Mouse (Mus musculus) neural tube, embryonic 15.5 days (tissue): ENCODE data around the gene Agtrap. TPM values are rescaled to one million over a fixed set of nuclear protein-coding genes. Genes with fewer than 3 reads are reported as not detected.

ENCODE experiments used
- ATAC-seq: fragments of 200-750 bp; cut with Nextera tagmentation; 2 replicates; pipeline ENCODE4 v1.8.0; 2017; ENCODE audit warnings: mild to moderate bottlenecking, moderate TSS enrichment, moderate library complexity; ENCODE audit not compliant: low FRiP score
- H3K27ac ChIP-seq: fragments of 300-500 bp; sonication (generic); replicated peaks from 2 replicates; pipeline ENCODE4 v1.5.1; 2015; ENCODE audit warnings: mild to moderate bottlenecking, inconsistent platforms
- H3K27me3 ChIP-seq: fragments of 300-500 bp; sonication (generic); replicated peaks from 2 replicates; pipeline ENCODE4 v1.6.1; 2015; ENCODE audit warnings: inconsistent platforms
- H3K36me3 ChIP-seq: fragments of 300-500 bp; sonication (generic); 2 replicates; pipeline ENCODE4 v1.6.1; 2015; ENCODE audit warnings: inconsistent platforms
- H3K4me1 ChIP-seq: fragments of 300-500 bp; sonication (generic); 2 replicates; pipeline ENCODE4 v1.6.1; 2015; ENCODE audit warnings: inconsistent platforms
- H3K4me2 ChIP-seq: fragments of 300-500 bp; sonication (generic); 2 replicates; pipeline ENCODE4 v1.6.1; 2015; ENCODE audit warnings: inconsistent platforms, mild to moderate bottlenecking, moderate library complexity
- H3K4me3 ChIP-seq: fragments of 300-500 bp; sonication (generic); replicated peaks from 2 replicates; pipeline ENCODE4 v1.5.1; 2015; ENCODE audit warnings: mild to moderate bottlenecking, inconsistent platforms
- H3K9ac ChIP-seq: fragments of 300-500 bp; sonication (generic); replicated peaks from 2 replicates; pipeline ENCODE4 v1.6.1; 2015; ENCODE audit warnings: mild to moderate bottlenecking, inconsistent platforms
- H3K9me3 ChIP-seq: fragments of 300-500 bp; sonication (generic); replicated peaks from 2 replicates; pipeline ENCODE4 v1.6.1; 2016; ENCODE audit warnings: inconsistent platforms
- WGBS: fragments of 180-500 bp; shearing (Covaris S2); methylation state at CpG from one replicate; pipeline ENCODE4 v1.1.7; 2015; ENCODE audit warnings: mixed read lengths; 5-methylcytosine and 5-hydroxymethylcytosine counted together
- polyA plus RNA-seq: library from polyadenylated mRNA; unstranded; fragments of >200 nt; fragmentation: Nextera tagmentation; extraction: Ambion mirVana; gene quantifications from 2 replicates; pipeline ENCODE4 v1.2.1, GENCODE M21; 2015

Agtrap gene
- polyA plus RNA-seq, 1 experiment from 2014 or later, result 5.2 TPM

DNA sequence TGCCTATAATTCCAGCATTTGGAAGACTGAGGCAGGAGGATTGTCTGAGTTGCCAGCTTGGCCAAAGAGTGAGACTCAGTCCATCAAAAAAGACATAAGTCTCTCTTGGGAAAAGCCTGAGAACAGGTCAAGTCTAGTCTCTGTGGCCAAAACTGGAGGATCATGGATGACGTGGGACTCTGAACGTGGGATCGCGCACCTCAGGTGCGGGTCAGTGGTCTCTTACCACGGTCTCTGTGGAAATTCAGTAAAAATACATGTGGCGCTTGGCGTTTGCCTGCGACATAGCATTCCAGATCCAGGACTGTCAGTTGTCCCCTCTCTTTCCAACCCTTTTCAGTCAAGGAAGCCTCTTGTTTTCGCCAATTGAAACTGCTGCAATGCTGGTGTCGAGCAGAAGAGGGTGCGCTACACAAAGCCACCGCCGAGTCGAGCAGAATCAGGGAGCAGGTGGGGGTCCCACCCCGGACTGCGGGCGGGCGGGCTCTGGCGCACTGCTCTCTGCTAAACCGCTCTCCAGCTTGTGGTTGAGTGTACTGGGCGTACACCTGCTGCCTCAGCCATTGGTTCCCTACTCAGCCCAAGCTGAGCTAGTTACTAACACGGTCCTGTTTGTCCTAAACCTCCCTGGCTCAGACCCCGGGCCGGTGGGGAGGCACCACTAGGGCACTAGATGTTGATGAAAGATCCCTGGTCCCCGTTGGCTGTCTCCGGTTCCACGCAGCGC, 14.1 kb upstream of the Agtrap start:
- Histone ChIP-seq H3K4me1 (peaks cover 16% of the 10 kb centered on the region), H3K4me3 (peak overlapping the region; percentile 25), H3K27me3 (no peaks in the 10 kb centered on the region), H3K9ac (peak overlapping the region; percentile 34), H3K36me3 (no peaks in the 10 kb centered on the region), H3K27ac (peak overlapping the region; percentile 64), H3K9me3 (no peaks in the 10 kb centered on the region), H3K4me2 (peak overlapping the region; percentile 55)
- 19% methylated on average over 29 of the region's 29 CpGs for WGBS
- peak; percentile 78 for ATAC-seq

DNA sequence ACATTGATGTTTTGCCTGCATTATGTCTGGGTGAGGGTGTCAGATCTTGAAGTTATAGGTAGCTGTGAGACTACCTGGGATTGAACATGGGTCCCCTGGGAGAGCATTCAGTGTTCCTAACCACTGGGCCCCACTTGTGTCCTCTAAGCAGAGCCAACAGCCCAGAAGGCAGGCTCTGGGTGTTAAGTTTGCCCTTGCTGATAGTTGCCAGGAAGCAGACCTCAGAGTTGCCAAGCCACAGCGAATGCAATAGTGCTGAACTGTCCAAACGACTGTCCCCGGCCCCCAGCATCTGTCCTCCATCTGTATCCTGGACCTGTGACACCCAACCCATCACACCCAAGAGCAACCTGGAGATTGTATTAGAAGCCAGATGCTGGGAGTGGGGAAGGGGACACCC, 10.8 kb upstream of the Agtrap start:
- no peaks in the 10 kb centered on the region for H3K9me3 ChIP-seq
- WGBS, result 81% methylated on average over 3 of the region's 3 CpGs
- no peaks in the 10 kb centered on the region for H3K27me3 ChIP-seq
- no peak overlapping the region for H3K9ac ChIP-seq
- no peaks in the 10 kb centered on the region for H3K36me3 ChIP-seq
- no peak overlapping the region for H3K4me2 ChIP-seq
- no peak overlapping the region for H3K4me3 ChIP-seq
- no peak for ATAC-seq
- H3K27ac ChIP-seq, result no peak overlapping the region
- peaks cover 16% of the 10 kb centered on the region for H3K4me1 ChIP-seq

DNA sequence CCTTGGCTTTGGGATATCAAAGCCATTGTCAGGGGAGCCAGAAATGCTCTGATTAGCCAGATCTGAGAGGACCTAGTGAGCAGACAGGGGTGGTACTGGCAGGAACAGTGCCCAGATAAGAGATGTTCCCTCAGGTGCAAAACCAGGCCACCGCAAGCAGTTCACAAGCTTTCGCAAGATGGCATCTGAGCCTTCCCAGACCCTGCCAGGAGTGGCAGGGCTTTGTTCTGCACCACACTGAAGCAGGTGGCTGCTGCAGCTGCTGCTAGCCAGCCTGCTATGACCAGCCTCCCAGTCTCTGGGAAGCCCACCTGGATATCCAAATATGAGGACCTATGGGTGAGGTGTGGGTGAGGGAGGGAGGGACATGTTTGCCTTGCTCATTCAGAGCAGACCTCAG, 10.1 kb upstream of the Agtrap start:
- ATAC-seq, result no peak
- Histone ChIP-seq H3K36me3 (no peaks in the 10 kb centered on the region), H3K27me3 (no peaks in the 10 kb centered on the region), H3K4me2 (no peak overlapping the region), H3K9ac (no peak overlapping the region), H3K9me3 (no peaks in the 10 kb centered on the region), H3K4me3 (no peak overlapping the region), H3K27ac (peak overlapping the region; percentile 41), H3K4me1 (peaks cover 16% of the 10 kb centered on the region)
- 82% methylated on average over 2 of the region's 2 CpGs for WGBS

DNA sequence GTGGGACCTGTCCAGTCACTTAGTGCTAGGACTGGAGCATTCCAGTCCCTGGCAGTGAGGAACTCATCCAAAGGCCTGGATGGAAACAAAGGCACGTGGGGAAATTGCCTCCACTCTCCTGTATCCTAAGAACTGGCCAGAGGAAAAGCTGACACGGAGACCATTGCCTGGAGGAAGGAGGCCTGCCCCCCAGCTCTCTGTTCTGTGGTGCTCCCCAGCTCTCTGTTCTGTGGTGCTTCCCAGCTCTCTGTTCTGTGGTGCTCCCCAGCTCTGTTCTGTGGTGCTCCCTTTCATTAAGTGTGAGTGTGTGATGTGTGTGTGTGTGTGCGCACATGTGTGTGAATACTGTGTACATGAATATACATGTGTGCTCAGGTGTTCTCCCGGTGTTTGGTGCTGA, 7.2 kb upstream of the Agtrap start:
- Histone ChIP-seq H3K4me1 (peaks cover 6% of the 10 kb centered on the region; the same call in 1 of the 2 replicates), H3K9ac (no peak overlapping the region), H3K36me3 (no peaks in the 10 kb centered on the region), H3K4me3 (no peak overlapping the region), H3K9me3 (no peaks in the 10 kb centered on the region), H3K27ac (no peak overlapping the region), H3K4me2 (no peak overlapping the region), H3K27me3 (no peaks in the 10 kb centered on the region)
- WGBS, result 79% methylated on average over 4 of the region's 4 CpGs
- ATAC-seq, result no peak

DNA sequence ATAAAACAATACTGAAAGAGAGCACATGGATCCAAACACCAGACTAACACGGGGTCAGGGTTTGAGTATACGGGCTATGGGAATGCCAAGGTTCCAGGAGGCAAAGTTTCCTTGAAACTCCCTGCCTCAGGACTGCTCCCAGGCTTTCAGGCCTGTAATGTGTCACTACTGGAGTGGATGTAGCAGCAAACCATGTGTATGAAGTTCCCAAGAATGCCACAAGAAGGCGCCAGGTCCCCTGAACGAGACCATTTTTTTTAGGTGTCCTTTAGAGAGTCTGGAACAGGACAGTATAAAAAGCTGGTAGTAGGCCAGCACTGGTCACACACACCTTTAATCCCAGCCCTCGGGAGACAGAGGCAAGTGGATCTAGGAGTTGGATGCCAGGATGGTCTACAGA, 6.3 kb upstream of the Agtrap start:
- 78% methylated on average over 5 of the region's 5 CpGs for WGBS
- Histone ChIP-seq H3K4me2 (no peak overlapping the region), H3K36me3 (no peaks in the 10 kb centered on the region), H3K9ac (no peak overlapping the region), H3K27me3 (no peaks in the 10 kb centered on the region), H3K4me1 (peaks cover 6% of the 10 kb centered on the region; the same call in 1 of the 2 replicates), H3K27ac (no peak overlapping the region), H3K4me3 (no peak overlapping the region), H3K9me3 (no peaks in the 10 kb centered on the region)
- ATAC-seq, result no peak

DNA sequence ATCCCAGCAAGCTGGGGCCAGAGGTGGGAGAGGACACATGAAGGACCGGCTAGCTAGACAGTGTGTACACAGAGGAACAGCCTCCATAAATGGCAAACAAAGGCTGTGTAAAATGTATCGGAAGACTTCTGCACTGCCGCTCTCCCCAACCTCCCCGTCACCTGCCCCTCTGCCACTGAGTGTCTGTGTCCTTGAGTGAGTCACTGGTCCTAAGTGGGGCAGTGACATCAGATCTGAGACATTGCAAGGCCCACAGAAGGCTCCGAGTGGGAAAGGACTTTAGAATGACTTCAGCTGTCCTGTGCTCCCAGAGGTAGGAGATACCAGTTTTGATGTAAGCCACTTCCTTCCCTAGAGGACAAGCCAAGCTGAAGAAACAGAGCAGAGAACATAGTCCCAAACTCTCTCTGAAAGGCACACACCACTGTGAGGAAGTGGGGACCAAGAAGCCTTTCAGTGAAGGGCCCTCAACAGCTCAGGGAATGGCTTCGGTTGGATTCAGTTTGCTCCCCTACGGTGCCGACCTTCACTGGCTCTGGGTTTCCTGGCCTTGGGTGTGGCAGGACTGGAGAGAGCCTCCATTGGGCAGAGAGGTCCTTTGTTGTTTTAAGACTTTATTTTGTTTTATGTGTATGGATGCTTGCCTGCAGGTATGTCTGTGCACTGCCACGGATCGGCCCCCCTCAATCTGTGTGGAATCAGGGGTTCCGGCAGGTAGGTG, 4.9 kb upstream of the Agtrap start:
- H3K27me3 ChIP-seq, result no peaks in the 10 kb centered on the region
- 92% methylated on average over 11 of the region's 11 CpGs for WGBS
- peaks cover 10% of the 10 kb centered on the region for H3K4me1 ChIP-seq
- no peak overlapping the region for H3K4me3 ChIP-seq
- no peaks in the 10 kb centered on the region for H3K36me3 ChIP-seq
- H3K9ac ChIP-seq, result no peak overlapping the region
- H3K9me3 ChIP-seq, result no peaks in the 10 kb centered on the region
- H3K4me2 ChIP-seq, result no peak overlapping the region
- no peak overlapping the region for H3K27ac ChIP-seq
- no peak for ATAC-seq

DNA sequence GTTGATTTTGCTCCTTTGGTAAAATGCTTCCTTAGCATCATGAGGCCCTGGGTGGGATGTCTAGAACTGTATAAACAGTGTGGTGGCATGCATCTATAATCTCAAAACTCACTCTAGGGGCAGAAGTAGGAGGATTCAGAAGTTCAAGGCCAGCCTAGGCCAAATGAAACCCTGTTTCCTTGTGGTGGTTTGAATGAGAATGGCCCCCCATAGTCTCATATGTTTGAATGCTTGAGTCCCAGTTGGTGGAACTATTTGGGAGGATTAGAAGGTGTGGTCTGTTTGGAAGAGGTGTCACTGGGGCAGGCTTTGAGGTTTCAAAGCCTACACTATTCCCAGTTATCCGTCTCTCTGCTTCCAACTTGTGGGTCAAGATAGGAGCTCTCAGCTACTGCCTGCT, 3.4 kb upstream of the Agtrap start:
- no peak for ATAC-seq
- whole genome bisulfite sequencing, result 96% methylated on average over 1 of the region's 1 CpGs
- H3K4me1 ChIP-seq, result peaks cover 23% of the 10 kb centered on the region
- H3K9ac ChIP-seq, result no peak overlapping the region
- no peaks in the 10 kb centered on the region for H3K27me3 ChIP-seq
- no peak overlapping the region for H3K27ac ChIP-seq
- no peaks in the 10 kb centered on the region for H3K36me3 ChIP-seq
- H3K9me3 ChIP-seq, result no peaks in the 10 kb centered on the region
- no peak overlapping the region for H3K4me3 ChIP-seq
- H3K4me2 ChIP-seq, result no peak overlapping the region

DNA sequence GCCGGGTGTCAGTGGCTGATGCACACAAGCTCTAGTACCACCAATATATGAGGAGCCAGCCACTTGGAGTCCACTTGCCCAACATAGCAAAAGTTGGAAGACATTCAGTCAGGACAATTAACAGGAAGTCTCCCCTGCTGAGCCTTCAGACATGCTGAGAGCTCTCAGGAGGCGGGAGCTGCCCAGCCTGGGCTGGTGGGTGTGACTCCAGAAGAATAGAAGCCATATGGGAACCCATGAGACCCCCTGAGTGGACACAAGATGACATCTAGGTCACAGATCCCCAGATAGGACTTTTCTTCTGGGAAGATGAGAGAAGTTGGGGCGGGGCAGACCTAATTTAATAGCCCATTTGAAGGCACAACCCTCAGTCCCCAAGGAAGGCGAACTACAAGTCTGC, 1.3 kb upstream of the Agtrap start:
- Histone ChIP-seq H3K9ac (no peak overlapping the region), H3K9me3 (no peaks in the 10 kb centered on the region), H3K4me3 (no peak overlapping the region), H3K36me3 (no peaks in the 10 kb centered on the region), H3K27me3 (no peaks in the 10 kb centered on the region), H3K4me2 (no peak overlapping the region), H3K4me1 (peaks cover 26% of the 10 kb centered on the region), H3K27ac (no peak overlapping the region)
- WGBS, result 55% methylated on average over 4 of the region's 4 CpGs
- no peak for ATAC-seq

DNA sequence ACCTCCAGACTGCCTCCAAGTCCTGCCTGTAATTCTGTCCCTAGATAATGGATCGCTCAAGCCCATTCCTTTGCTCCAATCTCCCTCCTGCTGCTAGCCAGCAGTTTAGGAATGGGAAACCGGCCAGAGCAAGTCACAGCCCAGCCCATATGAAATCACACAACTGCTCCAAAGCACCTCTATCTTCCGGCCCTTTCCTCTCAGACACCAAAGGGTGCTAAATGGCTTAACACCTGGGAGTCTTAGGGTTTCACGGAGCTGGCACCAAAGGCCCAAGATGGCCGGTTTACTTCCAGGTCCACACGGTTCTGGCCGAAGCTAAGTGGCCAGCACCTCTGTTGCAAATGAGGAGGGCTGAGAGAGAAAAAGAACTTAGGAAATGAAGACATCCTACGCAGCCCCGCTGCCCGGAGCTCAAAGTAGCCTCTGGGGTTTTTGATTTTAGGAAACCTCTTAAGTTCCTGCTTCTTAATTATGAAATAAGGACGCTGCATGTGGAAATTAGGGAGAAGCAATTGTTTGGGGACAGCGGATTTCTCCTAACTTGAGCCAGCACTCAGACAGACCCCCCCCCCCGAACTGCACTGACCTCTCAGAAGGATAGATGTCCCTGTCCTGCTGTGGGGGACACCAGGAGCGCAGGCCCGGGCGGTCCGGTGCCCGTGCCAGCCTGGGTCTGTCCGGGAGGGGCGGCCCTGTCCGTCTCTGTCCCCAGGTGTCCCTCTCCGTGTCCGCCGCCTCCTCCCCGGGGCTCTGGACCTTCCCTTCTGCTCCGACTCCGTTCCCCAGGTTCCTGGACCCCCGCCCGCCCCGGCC, 532 bp downstream of the Agtrap start:
- 3% methylated on average over 26 of the region's 30 CpGs for WGBS
- H3K4me1 ChIP-seq, result peaks cover 37% of the 10 kb centered on the region

DNA sequence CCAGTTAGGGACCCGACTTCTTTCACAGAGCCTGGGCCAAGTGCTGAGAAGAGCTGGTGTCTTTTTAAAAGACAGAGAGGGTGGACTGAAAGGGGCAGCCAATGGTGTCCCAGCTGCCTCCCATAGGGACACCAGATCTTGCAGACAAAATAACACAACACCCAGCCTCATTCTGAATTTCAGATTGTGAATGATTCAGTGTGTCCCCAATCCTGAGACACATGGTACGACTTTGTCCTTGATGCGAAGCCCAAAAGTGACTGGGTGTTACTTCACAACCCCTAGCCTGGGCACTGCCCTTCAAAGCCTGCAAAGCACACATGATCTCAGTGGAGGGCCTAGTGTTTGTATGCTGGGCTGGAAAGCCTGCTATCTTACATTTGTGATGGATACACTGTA, 1.9 kb downstream of the Agtrap start:
- Histone ChIP-seq H3K4me2 (no peak overlapping the region), H3K27me3 (no peaks in the 10 kb centered on the region), H3K9ac (no peak overlapping the region), H3K9me3 (no peaks in the 10 kb centered on the region), H3K4me1 (peaks cover 37% of the 10 kb centered on the region), H3K27ac (no peak overlapping the region), H3K36me3 (no peaks in the 10 kb centered on the region), H3K4me3 (no peak overlapping the region)
- ATAC-seq, result no peak
- 82% methylated on average over 3 of the region's 3 CpGs for WGBS

More for the DNA sequence above, 532 bp downstream of the Agtrap start:
- ATAC-seq, result peak; percentile 56
- H3K4me2 ChIP-seq, result peak overlapping the region; percentile 83
- no peaks in the 10 kb centered on the region for H3K36me3 ChIP-seq
- peak overlapping the region; percentile 48 for H3K9ac ChIP-seq
- 0 out of 2 replicates have a peak overlapping the region, but pooled peaks have one; percentile 25 for H3K27ac ChIP-seq
- no peaks in the 10 kb centered on the region for H3K9me3 ChIP-seq
- H3K4me3 ChIP-seq, result peak overlapping the region; percentile 56
- H3K27me3 ChIP-seq, result no peaks in the 10 kb centered on the region

DNA sequence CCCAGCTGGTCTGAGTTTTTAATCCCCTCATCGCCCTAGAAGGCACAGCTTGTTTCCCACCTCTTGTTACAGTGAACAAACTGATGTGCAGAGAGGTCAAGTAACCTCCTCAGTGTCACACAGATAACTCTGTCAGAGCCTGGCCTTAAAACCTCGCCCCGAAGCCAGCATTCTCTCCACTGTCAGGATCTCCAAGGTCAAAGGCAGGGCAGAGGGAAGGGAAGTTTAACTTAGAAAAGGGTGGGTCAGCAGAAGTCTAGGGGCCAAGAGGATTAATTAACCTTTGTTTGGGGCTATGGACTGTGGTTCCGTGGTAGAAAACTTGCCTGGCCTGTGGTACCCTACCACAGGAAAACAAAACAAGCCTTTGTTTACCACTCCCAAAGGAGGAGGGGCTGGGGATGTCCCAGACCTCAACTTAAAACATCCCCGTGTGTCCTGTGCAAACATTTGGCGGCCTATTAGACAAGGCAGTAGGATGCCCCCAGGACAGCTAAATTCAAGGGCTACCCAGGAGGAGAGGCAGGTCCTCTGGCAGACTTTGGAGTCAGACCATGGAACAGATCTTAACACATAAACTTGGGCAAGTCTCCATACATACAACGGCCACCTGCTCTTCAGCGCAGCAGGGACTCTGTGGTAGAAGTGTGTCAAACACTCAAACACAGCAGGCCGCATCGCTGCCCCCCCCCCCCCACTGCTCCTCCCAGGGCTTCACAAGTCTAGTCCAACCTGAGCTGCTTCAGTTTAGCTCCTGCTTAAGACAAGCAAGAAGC, 2.5 kb downstream of the Agtrap start:
- H3K9ac ChIP-seq, result no peak overlapping the region
- H3K4me1 ChIP-seq, result peaks cover 37% of the 10 kb centered on the region
- no peak overlapping the region for H3K27ac ChIP-seq
- 44% methylated on average over 10 of the region's 10 CpGs for WGBS
- no peaks in the 10 kb centered on the region for H3K27me3 ChIP-seq
- no peak overlapping the region for H3K4me3 ChIP-seq
- H3K9me3 ChIP-seq, result no peaks in the 10 kb centered on the region
- ATAC-seq, result no peak
- H3K4me2 ChIP-seq, result no peak overlapping the region
- no peaks in the 10 kb centered on the region for H3K36me3 ChIP-seq
